Mouse (Mus musculus) liver, postnatal 0 days (tissue): ENCODE measurements around the gene Cdiptos.

ENCODE experiments used
- CTCF ChIP-seq: sonication (generic); IDR thresholded peaks from 2 replicates; pipeline ENCODE4 v1.5.1; 2016; ENCODE audit warnings: antibody characterized with exemption, low read depth
- EP300 ChIP-seq: IDR thresholded peaks from 2 replicates; pipeline ENCODE4 v1.6.1; 2016; ENCODE audit warnings: antibody characterized with exemption, low read depth, mild to moderate bottlenecking

DNA sequence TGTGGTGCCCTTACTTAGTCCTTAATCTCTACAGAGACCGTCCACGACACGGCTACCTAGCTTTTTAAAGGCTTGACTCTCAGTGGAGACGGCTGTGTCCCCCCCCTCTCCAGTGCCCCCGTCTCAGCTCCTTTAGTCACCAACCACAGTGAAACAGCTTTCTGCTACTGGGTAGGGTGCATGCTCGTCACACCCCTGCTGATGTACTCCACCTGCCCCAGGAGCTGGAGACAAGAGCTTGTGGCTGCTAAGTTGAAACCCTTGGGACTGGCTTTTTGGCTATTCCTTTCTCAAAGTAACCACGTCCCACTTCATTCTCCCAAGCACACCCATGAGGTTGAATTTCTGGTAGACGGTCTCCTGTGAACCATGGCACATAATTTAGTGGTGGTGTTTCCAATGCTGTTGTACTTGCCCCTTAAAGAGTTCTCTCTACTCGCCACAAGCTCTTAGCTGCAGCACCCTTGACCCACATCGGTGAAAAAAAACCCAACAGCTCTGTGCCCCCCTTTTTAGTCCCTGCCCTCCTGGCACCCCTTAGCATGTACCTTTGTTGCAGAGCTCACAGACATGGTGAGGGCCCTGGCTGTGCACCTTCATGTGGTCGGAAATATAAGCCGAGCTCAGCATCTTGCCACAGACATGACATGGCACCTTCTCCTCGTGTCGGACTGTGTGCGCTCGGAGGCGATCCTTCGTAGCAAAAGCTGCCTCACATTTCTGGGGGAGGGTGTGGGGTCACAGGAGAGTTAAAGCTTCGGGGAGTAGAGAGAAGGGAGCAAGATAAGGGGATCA, 48.2 kb upstream of the Cdiptos start:
- no peak for TF ChIP-seq CTCF
- no peak for TF ChIP-seq EP300
